8 mouse cellular contexts compared by ENCODE assay signal in genomic region chr11:115177559-115178195, GRCm38 (mm10). TPM values are rescaled to one million over a fixed set of nuclear protein-coding genes. Genes with fewer than 3 reads are reported as not detected.
DNase-seq lines count a peak whose midpoint lies in the region; ATAC-seq and TF ChIP-seq lines count a peak whose summit lies in the region.

No protein-coding gene starts in this region.

- WGBS in lung, embryonic 14.5 days, result 20% methylated on average over 10 of the region's 10 CpGs
- WGBS in hindbrain, embryonic 13.5 days, result 34% methylated on average over 10 of the region's 10 CpGs
- 43% methylated on average over 10 of the region's 10 CpGs for WGBS in limb, embryonic 12.5 days
- WGBS in stomach, embryonic 14.5 days, result 16% methylated on average over 10 of the region's 10 CpGs

- H3K36me3 ChIP-seq in lung, embryonic 14.5 days (ENCODE audit: insufficient read depth), result peaks cover 7% of the 10 kb centered on the region; the same call in 1 of the 2 replicates
- no peaks in the 10 kb centered on the region for H3K36me3 ChIP-seq in hindbrain, embryonic 13.5 days
- H3K36me3 ChIP-seq in limb, embryonic 12.5 days, result no peaks in the 10 kb centered on the region
- no peaks in the 10 kb centered on the region; the same call in 1 of the 2 replicates for H3K36me3 ChIP-seq in stomach, embryonic 14.5 days (ENCODE audit: control insufficient read depth, insufficient read depth, low read length)

- H3K9me3 ChIP-seq in lung, embryonic 14.5 days (ENCODE audit: low read depth, low read length), result no peaks in the 10 kb centered on the region
- no peaks in the 10 kb centered on the region for H3K9me3 ChIP-seq in hindbrain, embryonic 13.5 days
- no peaks in the 10 kb centered on the region for H3K9me3 ChIP-seq in limb, embryonic 12.5 days
- H3K9me3 ChIP-seq in stomach, embryonic 14.5 days (ENCODE audit: control insufficient read depth, low read depth, low read length), result no peaks in the 10 kb centered on the region

- H3K9ac ChIP-seq in lung, embryonic 14.5 days, result no peak overlapping the region
- H3K9ac ChIP-seq in hindbrain, embryonic 13.5 days, result peak overlapping the region; percentile 29
- 0 out of 2 replicates have a peak overlapping the region, but pooled peaks have one; percentile 1 for H3K9ac ChIP-seq in limb, embryonic 12.5 days (replicated peaks)
- H3K9ac ChIP-seq in stomach, embryonic 14.5 days (replicated peaks; ENCODE audit: low read depth, low read length), result no peak overlapping the region

- peak overlapping the region; percentile 39 for H3K4me2 ChIP-seq in lung, embryonic 14.5 days
- H3K4me2 ChIP-seq in hindbrain, embryonic 13.5 days, result peak overlapping the region; percentile 13; the same call in 1 of the 2 replicates
- peak overlapping the region; percentile 11; the same call in 1 of the 2 replicates for H3K4me2 ChIP-seq in limb, embryonic 12.5 days
- H3K4me2 ChIP-seq in stomach, embryonic 14.5 days (replicated peaks; ENCODE audit: low read depth, low read length), result peak overlapping the region; percentile 32

- peak overlapping the region; percentile 32; the same call in 1 of the 2 replicates for H3K27ac ChIP-seq in lung, embryonic 14.5 days (ENCODE audit: low read depth)
- peak overlapping the region; percentile 40 for H3K27ac ChIP-seq in hindbrain, embryonic 13.5 days
- peak overlapping the region; percentile 68; the same call in 1 of the 2 replicates for H3K27ac ChIP-seq in limb, embryonic 12.5 days
- peak overlapping the region; percentile 66; the same call in 1 of the 2 replicates for H3K27ac ChIP-seq in stomach, embryonic 14.5 days (ENCODE audit: low read length)
- H3K27ac ChIP-seq in left cerebral cortex, adult 2 months, result no peak overlapping the region

- peak; percentile 52 for DNase-seq in lung, embryonic 14.5 days
- no peak for DNase-seq in lung, postnatal 10 days
- no peak for DNase-seq in left cerebral cortex, adult 2 months (ENCODE audit: extremely low spot score in 1 of 2, low spot score in 2 of 2)
- DNase-seq in thymus, postnatal 10 days (ENCODE audit: low spot score in 2 of 2), result no peak
- DNase-seq in urinary bladder, adult 18-20 months (ENCODE audit: low spot score in 2 of 2), result no peak

- no peak for TF ChIP-seq CTCF in lung, embryonic 14.5 days (IDR thresholded peaks at IDR 0.05; ENCODE audit: low read depth)
- no peak for TF ChIP-seq CTCF in left cerebral cortex, adult 2 months (IDR thresholded peaks at IDR 0.05)

- H3K27me3 ChIP-seq in lung, embryonic 14.5 days (ENCODE audit: insufficient read depth, low read length), result 0 out of 2 replicates have a peak, but pooled peaks cover 3% of the 10 kb centered on the region
- peaks cover 26% of the 10 kb centered on the region for H3K27me3 ChIP-seq in hindbrain, embryonic 13.5 days
- H3K27me3 ChIP-seq in limb, embryonic 12.5 days, result peaks cover 24% of the 10 kb centered on the region
- no peaks in the 10 kb centered on the region for H3K27me3 ChIP-seq in stomach, embryonic 14.5 days (ENCODE audit: control insufficient read depth, insufficient read depth, low read length)

- H3K4me3 ChIP-seq in lung, embryonic 14.5 days (ENCODE audit: low read depth, low read length), result no peak overlapping the region
- no peak overlapping the region for H3K4me3 ChIP-seq in hindbrain, embryonic 13.5 days
- H3K4me3 ChIP-seq in limb, embryonic 12.5 days (replicated peaks), result no peak overlapping the region
- no peak overlapping the region for H3K4me3 ChIP-seq in stomach, embryonic 14.5 days (ENCODE audit: low read depth, low read length)
- no peak overlapping the region for H3K4me3 ChIP-seq in left cerebral cortex, adult 2 months

- peaks cover 26% of the 10 kb centered on the region for H3K4me1 ChIP-seq in lung, embryonic 14.5 days (ENCODE audit: insufficient read depth)
- H3K4me1 ChIP-seq in hindbrain, embryonic 13.5 days (replicated peaks), result peaks cover 79% of the 10 kb centered on the region
- H3K4me1 ChIP-seq in limb, embryonic 12.5 days (replicated peaks), result peaks cover 63% of the 10 kb centered on the region
- H3K4me1 ChIP-seq in stomach, embryonic 14.5 days (ENCODE audit: control insufficient read depth, insufficient read depth, low read length), result peaks cover 58% of the 10 kb centered on the region

- intact Hi-C loops in left cerebral cortex, adult 2 months (cut with DNase I), result no loop called here

- ATAC-seq in lung, embryonic 14.5 days (ENCODE audit: insufficient read depth), result peak; percentile 25; the same call in 1 of the 2 replicates
- peak; percentile 64 for ATAC-seq in hindbrain, embryonic 13.5 days (ENCODE audit: low FRiP score)
- no peak for ATAC-seq in limb, embryonic 12.5 days (ENCODE audit: insufficient number of reproducible peaks, insufficient read depth, low FRiP score, low TSS enrichment, low read depth)
- peak; percentile 34 for ATAC-seq in stomach, embryonic 14.5 days (ENCODE audit: insufficient number of reproducible peaks, insufficient read depth, low FRiP score, low read depth)

RNA-seq across cellular contexts. Expression of gene Tmem104, which starts 9.6 kb away (rescaled TPM):
- 11.4 and 14.3 TPM in 2 replicates for polyA plus RNA-seq in lung, embryonic 14.5 days (2014; fragmentation: Nextera tagmentation; extraction: Ambion mirVana)
- polyA plus RNA-seq in hindbrain, embryonic 13.5 days (2015; fragmentation: Nextera tagmentation; extraction: Ambion mirVana), result 11.2 and 12.1 TPM in 2 replicates
- 5.8 and 8.2 TPM in 2 replicates for polyA plus RNA-seq in limb, embryonic 12.5 days (2016; fragmentation: Nextera tagmentation; extraction: Ambion mirVana)
- polyA plus RNA-seq in stomach, embryonic 14.5 days (2014; fragmentation: Nextera tagmentation; extraction: Ambion mirVana), result 10.5 and 13.2 TPM in 2 replicates
- total RNA-seq in left cerebral cortex, adult 2 months (2021), result 10 to 100 TPM; 16.2 to 16.8 TPM

RNA-seq across cellular contexts. Expression of gene Nat9, which starts 10.0 kb away (rescaled TPM):
- polyA plus RNA-seq in lung, embryonic 14.5 days (2014; fragmentation: Nextera tagmentation; extraction: Ambion mirVana), result 17.9 and 18.7 TPM in 2 replicates
- 21.5 and 22.0 TPM in 2 replicates for polyA plus RNA-seq in hindbrain, embryonic 13.5 days (2015; fragmentation: Nextera tagmentation; extraction: Ambion mirVana)
- 17.8 and 23.6 TPM in 2 replicates for polyA plus RNA-seq in limb, embryonic 12.5 days (2016; fragmentation: Nextera tagmentation; extraction: Ambion mirVana)
- polyA plus RNA-seq in stomach, embryonic 14.5 days (2014; fragmentation: Nextera tagmentation; extraction: Ambion mirVana), result 18.3 and 20.1 TPM in 2 replicates
- 10 to 100 TPM; 23.1 to 25.6 TPM for total RNA-seq in left cerebral cortex, adult 2 months (2021)

RNA-seq across cellular contexts. Expression of gene Slc9a3r1, which starts 14.5 kb away (rescaled TPM):
- polyA plus RNA-seq in lung, embryonic 14.5 days (2014; fragmentation: Nextera tagmentation; extraction: Ambion mirVana), result 52.3 and 52.6 TPM in 2 replicates
- 42.2 and 55.2 TPM in 2 replicates for polyA plus RNA-seq in hindbrain, embryonic 13.5 days (2015; fragmentation: Nextera tagmentation; extraction: Ambion mirVana)
- polyA plus RNA-seq in limb, embryonic 12.5 days (2016; fragmentation: Nextera tagmentation; extraction: Ambion mirVana), result 23.9 and 25.0 TPM in 2 replicates
- polyA plus RNA-seq in stomach, embryonic 14.5 days (2014; fragmentation: Nextera tagmentation; extraction: Ambion mirVana), result 105 and 114 TPM in 2 replicates
- total RNA-seq in left cerebral cortex, adult 2 months (2021), result 10 to 100 TPM; 68.8 to 75.2 TPM

RNA-seq across cellular contexts. Expression of gene Cd300lf, which starts 43.9 kb away (rescaled TPM):
- polyA plus RNA-seq in lung, embryonic 14.5 days (2014; fragmentation: Nextera tagmentation; extraction: Ambion mirVana), result 0.91 and 1.1 TPM in 2 replicates
- polyA plus RNA-seq in hindbrain, embryonic 13.5 days (2015; fragmentation: Nextera tagmentation; extraction: Ambion mirVana), result 0.12 and 0.27 TPM in 2 replicates
- 0.26 TPM in 2 replicates for polyA plus RNA-seq in limb, embryonic 12.5 days (2016; fragmentation: Nextera tagmentation; extraction: Ambion mirVana)
- polyA plus RNA-seq in stomach, embryonic 14.5 days (2014; fragmentation: Nextera tagmentation; extraction: Ambion mirVana), result 0.33 and 0.48 TPM in 2 replicates
- total RNA-seq in left cerebral cortex, adult 2 months (2021), result under 1 TPM in 1 of 2 experiments, not detected in 1; 0.58 TPM

Comparison
In these comparisons a context has a peak if more than half of its experiments do, and no peak if none do; other contexts are left out.
1. H3K9ac ChIP-seq: peak in hindbrain, embryonic 13.5 days (single experiment) and limb, embryonic 12.5 days (single experiment); none in lung, embryonic 14.5 days (single experiment) and stomach, embryonic 14.5 days (single experiment).
2. Peak in every context shown above with its lines, with median percentiles within 50 percentile points of each other: H3K4me2 ChIP-seq.